Mouse (Mus musculus) CH12.LX (cell line): Measurements from ENCODE around the gene Dcdc2a.

Experiments
- CTCF ChIP-seq, 2 experiments: IDR thresholded peaks in 1 of 2; conservative IDR thresholded peaks in 1 of 2; 2 replicates each; pipeline ENCODE4 v1.5.1; 2011 to 2012; ENCODE audit warnings: low read depth in 2 of 2, low read length in 2 of 2, improper control_type of control experiment in 1 of 2, inconsistent platforms in 1 of 2, mild to moderate bottlenecking in 1 of 2, moderate library complexity in 1 of 2
- KAT2A ChIP-seq: IDR thresholded peaks from 2 replicates; pipeline ENCODE4 v1.6.1; 2012; ENCODE audit warnings: low read length, improper control_type of control experiment, inconsistent platforms; ENCODE audit not compliant: insufficient replicate concordance
- MEF2A ChIP-seq: IDR thresholded peaks from 2 replicates; pipeline ENCODE4 v1.6.1; 2014; ENCODE audit warnings: low read depth, mild to moderate bottlenecking, inconsistent platforms, low read length, improper control_type of control experiment, borderline replicate concordance

DNA sequence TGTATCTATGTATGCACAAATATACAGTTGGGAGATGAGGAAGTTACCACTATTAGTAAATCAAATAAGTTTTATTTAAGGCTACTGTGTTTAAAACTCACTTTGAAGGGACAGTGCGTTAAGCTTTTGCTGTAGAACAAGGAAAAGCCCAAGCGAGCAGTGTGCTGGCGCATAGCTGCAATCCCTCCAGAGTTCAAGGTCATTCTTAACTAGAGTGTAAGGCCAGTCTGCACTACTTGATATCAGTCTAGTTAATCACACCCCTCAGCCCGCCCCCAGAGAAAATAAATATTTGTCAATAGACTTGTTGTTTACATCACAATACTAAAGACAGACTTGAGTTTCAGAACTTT, 35.3 kb upstream of the Dcdc2a start:
- TF ChIP-seq KAT2A (no peak), MEF2A (no peak), CTCF (conservative IDR thresholded peaks at IDR 0.05 in 1 of 2, IDR thresholded peaks at IDR 0.05 in 1 of 2; ENCODE audit: low read depth in 2 of 2, low read length in 2 of 2) (no peak)
